Mouse (Mus musculus) thymus, postnatal 25 days (tissue): ENCODE data around the gene Sox14.

ENCODE experiments used
- DNase-seq: peaks from one replicate; pipeline ENCODE4 v3.0.0; 2022

The Sox14 gene

DNA sequence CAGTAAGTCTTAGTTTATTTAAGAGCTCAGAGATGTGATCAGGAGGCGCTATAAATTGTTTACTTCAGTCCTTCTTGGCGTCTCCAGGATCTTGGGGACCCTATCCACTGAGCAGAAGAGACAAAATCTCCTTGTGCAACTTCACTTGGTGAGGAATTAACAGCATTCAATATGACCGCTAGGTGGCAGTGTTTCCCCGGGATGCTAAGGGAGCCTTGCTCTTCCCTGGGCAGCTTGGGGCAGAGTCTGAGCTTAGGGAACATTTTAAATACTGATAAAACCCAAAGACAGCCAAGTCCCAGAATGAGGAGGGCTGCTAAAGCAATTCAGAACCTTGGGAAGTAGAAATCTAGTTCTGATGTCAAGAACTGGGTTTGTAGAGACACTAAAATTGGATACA lies 29.1 kb downstream of the Sox14 start:
- DNase-seq, result peak; percentile 29

DNA sequence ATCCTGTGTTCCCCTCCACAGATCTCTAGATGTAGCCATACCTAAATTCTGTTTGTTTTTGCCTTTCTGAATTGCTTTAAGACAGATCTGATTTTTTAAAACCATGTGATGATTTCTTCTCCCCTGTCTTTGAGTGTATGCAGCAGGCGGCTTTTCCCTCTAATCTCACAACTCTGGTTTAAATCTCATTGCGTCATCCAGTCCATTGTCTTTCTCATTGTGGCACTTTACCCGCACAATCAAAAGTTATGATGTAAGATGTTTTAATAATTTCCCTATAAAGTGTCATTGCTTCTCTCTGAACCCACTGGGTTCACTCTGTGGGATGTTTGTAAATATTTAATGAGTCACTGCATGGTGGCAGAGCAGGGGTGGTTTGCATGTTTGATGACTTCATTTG lies 36.6 kb downstream of the Sox14 start:
- DNase-seq, result no peak

DNA sequence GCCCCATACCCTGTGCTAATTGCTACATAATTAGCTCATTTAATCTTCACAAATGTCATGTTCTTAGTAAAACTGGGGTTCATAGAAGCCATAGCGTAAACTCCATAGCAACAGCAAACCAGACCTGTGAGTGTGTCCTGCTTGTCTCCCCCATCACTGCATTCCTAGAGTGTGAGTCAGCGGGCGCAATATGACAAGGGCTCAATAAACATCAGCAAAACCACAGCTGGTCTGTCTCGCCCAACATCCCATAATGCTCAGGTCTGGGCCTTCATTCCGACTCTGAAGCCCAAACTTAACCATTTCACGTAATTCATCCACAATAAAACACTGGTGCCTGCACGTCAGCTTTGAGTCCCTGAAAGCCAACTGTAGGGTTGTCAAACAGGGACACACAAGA lies 37.1 kb downstream of the Sox14 start:
- no peak for DNase-seq

DNA sequence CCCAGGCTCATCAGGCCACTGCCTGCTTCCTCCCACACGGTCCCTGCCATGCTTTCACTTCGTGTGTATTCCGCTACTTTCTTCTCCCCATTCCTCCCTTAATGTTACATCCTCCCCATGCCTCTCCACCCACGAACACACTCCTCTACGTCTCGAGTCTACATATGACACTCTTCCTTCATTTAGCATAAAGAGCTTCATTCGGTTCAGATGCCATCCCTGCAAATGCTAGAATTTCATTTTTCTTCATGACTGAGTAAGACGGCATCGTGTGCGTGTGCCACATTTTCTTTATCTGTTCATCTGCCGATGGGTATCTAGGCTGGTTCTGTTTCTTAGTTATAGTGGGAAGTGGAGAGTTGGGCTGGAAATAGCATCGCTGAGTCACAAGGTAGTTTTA lies 39.3 kb downstream of the Sox14 start:
- DNase-seq, result no peak

DNA sequence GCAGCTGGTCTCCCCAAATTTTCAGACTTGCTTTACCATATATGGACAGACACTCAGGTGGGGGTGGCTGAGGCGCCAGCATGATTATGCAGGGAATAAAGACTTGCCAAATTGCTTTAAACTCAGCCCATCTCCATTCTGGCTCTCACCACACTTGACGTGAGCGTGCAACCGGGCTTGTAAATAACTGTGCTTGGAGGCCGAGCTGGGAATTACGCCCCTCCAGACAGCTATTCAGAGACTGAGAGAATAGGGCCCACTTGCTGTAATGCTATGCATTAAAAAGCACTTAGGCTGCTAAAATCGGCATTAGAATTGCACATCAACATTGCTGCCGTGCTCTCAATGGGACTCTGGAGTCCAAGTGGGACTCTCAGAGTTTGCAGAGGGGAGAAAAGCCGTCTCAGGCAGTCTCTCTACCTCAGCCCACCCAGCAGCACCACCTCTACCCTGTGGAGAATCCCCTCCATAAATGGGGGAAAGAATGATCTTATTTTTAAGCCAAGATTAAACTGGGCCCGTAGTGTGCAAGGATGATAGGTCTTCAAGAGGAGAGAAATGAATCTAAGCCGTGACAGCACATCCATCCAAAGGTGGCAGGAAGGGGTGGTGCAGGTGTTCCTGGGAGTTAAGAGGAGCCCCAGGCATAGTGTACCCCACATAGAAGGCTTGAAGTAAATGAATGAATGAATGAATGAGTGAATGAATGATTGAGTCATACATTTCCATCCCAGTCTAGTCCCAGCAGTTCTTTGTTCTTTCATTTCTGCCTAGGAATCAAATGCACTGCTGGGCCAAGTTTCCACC lies 40.1 kb downstream of the Sox14 start:
- no peak for DNase-seq
